Mouse (Mus musculus): ENCODE results near the gene Bhlha9. TPM values are rescaled to one million over a fixed set of nuclear protein-coding genes. Genes with fewer than 3 reads are reported as not detected.

Gene Bhlha9
- polyA plus RNA-seq, 1 experiment: not detected

GRCm38 (mm10) chr11:76717000-76717399 is 44.7 kb downstream of the Bhlha9 start:
- WGBS: 83% methylated on average over 4 of the region's 4 CpGs
- H3K4me1 ChIP-seq (replicated peaks; ENCODE audit: control insufficient read depth, insufficient read depth, low read length): no peaks in the 10 kb centered on the region; the same call in 1 of the 2 replicates

More at GRCm38 (mm10) chr11:76717000-76717399, 44.7 kb downstream of the Bhlha9 start:
- no peak overlapping the region for H3K4me3 ChIP-seq (ENCODE audit: control insufficient read depth, insufficient read depth, low read length)
- H3K27me3 ChIP-seq (ENCODE audit: control insufficient read depth, insufficient read depth, low read length): no peaks in the 10 kb centered on the region
- H3K36me3 ChIP-seq (ENCODE audit: control insufficient read depth, insufficient read depth, low read length): no peaks in the 10 kb centered on the region
- TF ChIP-seq CTCF (IDR thresholded peaks at IDR 0.05; ENCODE audit: borderline replicate concordance, control insufficient read depth, extremely low read depth, insufficient read depth, low read length, poor library complexity) (no peak), POLR2A (IDR thresholded peaks at IDR 0.05; ENCODE audit: control insufficient read depth, extremely low read depth, insufficient read depth, low read length, poor library complexity) (no peak)
- DNase-seq: no peak
- no peak overlapping the region for H3K27ac ChIP-seq (ENCODE audit: control insufficient read depth, insufficient read depth, low read length)

Other genes with a start within 250 kb of the Bhlha9 start
- gene Abr, start 50.2 kb upstream of the Bhlha9 start, polyA plus RNA-seq (2012; rRNA removed): 75.0 and 79.8 TPM in 2 replicates
- 2.8 and 3.4 TPM in 2 replicates for gene Trarg1, start 7.3 kb downstream of the Bhlha9 start, polyA plus RNA-seq (2012; rRNA removed)
- 25.9 and 26.7 TPM in 2 replicates for gene Gosr1, start 91.1 kb downstream of the Bhlha9 start, polyA plus RNA-seq (2012; rRNA removed)
- 6.7 and 7.5 TPM in 2 replicates for gene Cpd, start 174.5 kb downstream of the Bhlha9 start, polyA plus RNA-seq (2012; rRNA removed)
- 0.11 and 0.46 TPM in 2 replicates for gene Tmigd1, start 229.7 kb downstream of the Bhlha9 start, polyA plus RNA-seq (2012; rRNA removed)